Mouse (Mus musculus): Measurements from ENCODE around the gene Trio. TPM values are rescaled to one million over a fixed set of nuclear protein-coding genes. Genes with fewer than 3 reads are reported as not detected.

Trio gene
- polyA plus RNA-seq, 1 experiment from 2014 or later = 36.2 TPM

DNA sequence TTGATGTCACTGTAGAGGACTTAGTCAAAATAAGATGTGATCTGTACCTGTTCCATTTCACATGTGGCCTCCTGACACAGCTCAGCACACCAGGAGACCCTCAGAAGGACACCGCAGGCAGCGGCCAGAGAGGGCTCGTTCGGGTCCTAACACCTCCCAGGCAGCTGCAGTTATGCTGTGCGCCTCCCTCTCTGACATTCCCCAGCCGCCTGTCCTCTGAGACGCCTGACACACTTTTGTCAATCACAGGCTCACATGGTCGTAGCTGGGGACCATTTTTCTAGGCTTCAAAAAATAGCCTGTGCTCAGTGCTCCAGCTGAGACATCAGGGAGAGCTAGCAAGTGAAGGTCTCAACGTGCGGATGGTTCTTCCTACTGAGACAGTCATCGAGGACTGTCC, 70.0 kb downstream of the Trio start:
- WGBS = 37% methylated on average over 11 of the region's 11 CpGs

DNA sequence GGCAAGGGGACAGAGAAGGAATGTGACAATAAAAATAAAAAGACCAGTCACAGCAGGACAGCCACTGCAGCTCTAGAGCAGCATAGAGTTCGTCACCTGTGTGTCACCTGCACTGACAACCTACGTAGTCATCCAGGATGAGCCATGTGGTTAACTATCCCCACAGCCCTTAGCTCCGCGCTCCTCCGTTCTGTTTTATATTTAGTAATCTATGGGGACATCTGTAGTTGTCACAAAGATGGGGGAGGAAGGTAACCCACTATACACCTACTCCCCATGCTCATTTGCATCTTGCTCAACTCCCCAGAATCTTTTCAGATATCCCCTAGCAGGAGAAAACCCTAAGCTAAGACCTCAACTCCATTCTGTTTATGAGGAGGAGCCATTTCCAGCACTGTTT, 71.3 kb downstream of the Trio start:
- Histone ChIP-seq H3K27ac (replicated peaks) (no peak overlapping the region), H3K9ac (no peak overlapping the region), H3K9me3 (no peaks in the 10 kb centered on the region), H3K4me1 (replicated peaks) (peaks cover 62% of the 10 kb centered on the region), H3K36me3 (no peaks in the 10 kb centered on the region), H3K4me3 (no peak overlapping the region), H3K27me3 (no peaks in the 10 kb centered on the region), H3K4me2 (no peak overlapping the region)
- WGBS = 74% methylated on average over 5 of the region's 5 CpGs
- no peak for ATAC-seq (ENCODE audit: low FRiP score, low read depth)

More for the DNA sequence above, 70.0 kb downstream of the Trio start:
- Histone ChIP-seq H3K4me3 (no peak overlapping the region), H3K9me3 (no peaks in the 10 kb centered on the region), H3K9ac (no peak overlapping the region), H3K36me3 (no peaks in the 10 kb centered on the region), H3K27ac (replicated peaks) (0 out of 2 replicates have a peak overlapping the region, but pooled peaks have one; percentile 0), H3K4me2 (no peak overlapping the region), H3K4me1 (replicated peaks) (peaks cover 75% of the 10 kb centered on the region), H3K27me3 (no peaks in the 10 kb centered on the region)
- ATAC-seq (ENCODE audit: low FRiP score, low read depth) = no peak

- Histone ChIP-seq H3K36me3 (no peaks in the 10 kb centered on the region), H3K4me2 (no peak overlapping the region), H3K9ac (no peak overlapping the region), H3K27me3 (no peaks in the 10 kb centered on the region), H3K4me3 (no peak overlapping the region), H3K4me1 (replicated peaks) (peaks cover 56% of the 10 kb centered on the region), H3K9me3 (no peaks in the 10 kb centered on the region), H3K27ac (replicated peaks) (no peak overlapping the region)
- 79% methylated on average over 3 of the region's 3 CpGs for WGBS
- no peak for ATAC-seq (ENCODE audit: low FRiP score, low read depth)
Measured at GRCm38 (mm10) chr15:27953570-27953969, 72.1 kb downstream of the Trio start.

DNA sequence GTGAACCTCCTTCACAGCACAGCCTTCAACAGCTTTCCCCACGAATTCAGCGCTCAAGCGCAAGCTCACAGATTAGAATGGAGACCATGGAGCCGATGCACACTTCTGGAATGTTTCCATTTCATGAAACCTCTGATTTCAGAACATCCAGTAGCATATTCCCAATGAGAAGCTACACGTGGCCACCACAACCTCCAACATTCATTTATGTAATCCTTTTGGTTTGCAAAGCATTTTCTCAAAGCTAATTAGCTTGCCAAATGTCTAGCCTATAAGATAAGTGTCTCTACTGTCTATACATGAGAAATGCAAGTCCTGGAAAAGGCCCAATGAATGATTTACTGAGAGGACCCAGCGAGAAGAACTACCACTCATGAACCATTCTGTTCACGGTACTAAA, 74.5 kb downstream of the Trio start:
- ATAC-seq (ENCODE audit: low FRiP score, low read depth) = no peak

GRCm38 (mm10) chr15:27949196-27949595, 76.5 kb downstream of the Trio start:
- no peak overlapping the region for H3K27ac ChIP-seq (replicated peaks)
- H3K27me3 ChIP-seq = no peaks in the 10 kb centered on the region
- H3K4me3 ChIP-seq = no peak overlapping the region
- H3K9me3 ChIP-seq = no peaks in the 10 kb centered on the region
- no peak overlapping the region for H3K4me2 ChIP-seq
- H3K4me1 ChIP-seq (replicated peaks) = peaks cover 35% of the 10 kb centered on the region
- no peak overlapping the region for H3K9ac ChIP-seq
- no peaks in the 10 kb centered on the region for H3K36me3 ChIP-seq
- no peak for ATAC-seq (ENCODE audit: low FRiP score, low read depth)
- WGBS = 91% methylated on average over 9 of the region's 9 CpGs

More for the DNA sequence above, 74.5 kb downstream of the Trio start:
- 94% methylated on average over 7 of the region's 7 CpGs for WGBS
- H3K27me3 ChIP-seq = no peaks in the 10 kb centered on the region
- H3K27ac ChIP-seq (replicated peaks) = no peak overlapping the region
- H3K9me3 ChIP-seq = no peaks in the 10 kb centered on the region
- H3K4me1 ChIP-seq (replicated peaks) = peaks cover 35% of the 10 kb centered on the region
- no peak overlapping the region for H3K4me3 ChIP-seq
- H3K4me2 ChIP-seq = no peak overlapping the region
- no peaks in the 10 kb centered on the region for H3K36me3 ChIP-seq
- H3K9ac ChIP-seq = no peak overlapping the region

DNA sequence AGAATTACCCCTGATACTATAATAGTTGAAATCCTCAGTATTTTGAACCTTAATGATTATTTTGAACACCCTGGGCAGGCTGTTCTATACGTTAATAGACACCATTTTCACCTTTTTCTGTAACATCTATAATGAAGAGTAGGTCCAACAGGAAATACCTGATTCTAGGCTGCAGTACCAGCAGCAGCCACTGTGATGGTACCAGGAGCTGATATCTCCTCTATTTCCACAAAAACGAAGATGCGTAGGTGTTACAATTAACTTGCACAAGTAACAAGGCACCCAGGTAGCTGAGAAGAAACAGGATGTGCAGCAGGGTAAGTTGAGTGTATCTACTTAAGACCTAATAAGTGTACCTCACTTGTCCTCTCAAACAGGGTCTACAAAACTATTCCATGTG, 77.8 kb downstream of the Trio start:
- 94% methylated on average over 3 of the region's 3 CpGs for WGBS
- H3K36me3 ChIP-seq = no peaks in the 10 kb centered on the region
- H3K4me3 ChIP-seq = no peak overlapping the region
- H3K9me3 ChIP-seq = no peaks in the 10 kb centered on the region
- no peak overlapping the region for H3K27ac ChIP-seq (replicated peaks)
- no peaks in the 10 kb centered on the region for H3K27me3 ChIP-seq
- no peak overlapping the region for H3K4me2 ChIP-seq
- H3K4me1 ChIP-seq (replicated peaks) = peaks cover 45% of the 10 kb centered on the region
- ATAC-seq (ENCODE audit: low FRiP score, low read depth) = no peak
- no peak overlapping the region for H3K9ac ChIP-seq

GRCm38 (mm10) chr15:27945570-27945969, 80.1 kb downstream of the Trio start:
- no peak overlapping the region for H3K9ac ChIP-seq
- H3K36me3 ChIP-seq = no peaks in the 10 kb centered on the region
- no peak overlapping the region for H3K4me2 ChIP-seq
- H3K27me3 ChIP-seq = no peaks in the 10 kb centered on the region
- H3K4me1 ChIP-seq (replicated peaks) = peaks cover 58% of the 10 kb centered on the region
- H3K9me3 ChIP-seq = no peaks in the 10 kb centered on the region
- 0 out of 2 replicates have a peak overlapping the region, but pooled peaks have one; percentile 5 for H3K27ac ChIP-seq (replicated peaks)
- 61% methylated on average over 9 of the region's 9 CpGs for WGBS
- H3K4me3 ChIP-seq = no peak overlapping the region
- ATAC-seq (ENCODE audit: low FRiP score, low read depth) = no peak

GRCm38 (mm10) chr15:27944898-27945297, 80.8 kb downstream of the Trio start:
- Histone ChIP-seq H3K9me3 (no peaks in the 10 kb centered on the region), H3K4me1 (replicated peaks) (peaks cover 65% of the 10 kb centered on the region), H3K36me3 (no peaks in the 10 kb centered on the region), H3K27ac (replicated peaks) (no peak overlapping the region), H3K27me3 (no peaks in the 10 kb centered on the region), H3K4me2 (no peak overlapping the region), H3K4me3 (no peak overlapping the region), H3K9ac (no peak overlapping the region)
- 72% methylated on average over 11 of the region's 11 CpGs for WGBS
- no peak for ATAC-seq (ENCODE audit: low FRiP score, low read depth)

DNA sequence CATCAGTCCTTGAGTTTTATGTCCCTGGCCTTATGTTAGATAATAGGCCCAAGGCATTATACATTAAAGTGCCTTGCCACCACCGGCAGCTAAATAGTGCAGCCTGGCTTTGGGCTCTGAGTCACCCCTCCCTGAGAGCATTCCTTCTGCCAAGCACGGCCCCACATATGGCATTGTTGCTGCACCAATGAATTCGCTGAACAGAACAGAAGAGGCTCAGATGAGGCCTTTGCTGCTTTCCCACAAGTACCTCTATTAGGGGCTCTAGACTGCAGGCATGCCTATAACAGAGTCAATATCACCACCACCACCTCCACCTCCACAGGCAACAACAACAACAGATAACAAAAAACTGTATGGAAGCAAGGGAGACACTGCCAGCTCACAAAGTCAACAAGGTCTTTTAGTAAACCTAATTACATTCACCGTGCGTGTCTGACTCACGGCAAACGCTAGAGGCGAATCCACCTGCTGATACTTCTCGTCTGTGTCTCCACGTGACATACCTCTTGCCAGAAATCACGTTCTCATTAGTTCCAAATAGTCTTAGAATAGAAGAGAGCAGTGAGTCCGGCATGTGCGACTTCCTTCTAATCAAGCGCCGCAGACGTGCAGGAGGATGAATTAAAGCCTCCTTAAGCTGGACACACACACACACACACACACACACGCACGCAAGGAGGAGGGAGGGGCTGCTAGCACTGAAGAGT, 82.0 kb downstream of the Trio start:
- Histone ChIP-seq H3K27me3 (no peaks in the 10 kb centered on the region), H3K27ac (replicated peaks) (peak overlapping the region; percentile 71), H3K36me3 (no peaks in the 10 kb centered on the region), H3K4me2 (peak overlapping the region; percentile 38), H3K4me3 (no peak overlapping the region), H3K9ac (no peak overlapping the region), H3K4me1 (replicated peaks) (peaks cover 74% of the 10 kb centered on the region), H3K9me3 (no peaks in the 10 kb centered on the region)
- 17% methylated on average over 18 of the region's 18 CpGs for WGBS
- ATAC-seq (ENCODE audit: low FRiP score, low read depth) = peak; percentile 74

GRCm38 (mm10) chr15:27942148-27942847, 83.3 kb downstream of the Trio start:
- no peaks in the 10 kb centered on the region for H3K36me3 ChIP-seq
- H3K4me3 ChIP-seq = no peak overlapping the region
- H3K27ac ChIP-seq (replicated peaks) = no peak overlapping the region
- no peak for ATAC-seq (ENCODE audit: low FRiP score, low read depth)
- H3K4me1 ChIP-seq (replicated peaks) = peaks cover 87% of the 10 kb centered on the region
- H3K9me3 ChIP-seq = no peaks in the 10 kb centered on the region
- H3K27me3 ChIP-seq = no peaks in the 10 kb centered on the region
- WGBS = 67% methylated on average over 11 of the region's 11 CpGs
- no peak overlapping the region for H3K9ac ChIP-seq
- no peak overlapping the region for H3K4me2 ChIP-seq

- H3K4me2 ChIP-seq = no peak overlapping the region
- H3K4me1 ChIP-seq (replicated peaks) = peaks cover 95% of the 10 kb centered on the region
- no peak for ATAC-seq (ENCODE audit: low FRiP score, low read depth)
- H3K36me3 ChIP-seq = no peaks in the 10 kb centered on the region
- no peak overlapping the region for H3K27ac ChIP-seq (replicated peaks)
- H3K4me3 ChIP-seq = no peak overlapping the region
- no peak overlapping the region for H3K9ac ChIP-seq
- no peaks in the 10 kb centered on the region for H3K27me3 ChIP-seq
- no peaks in the 10 kb centered on the region for H3K9me3 ChIP-seq
- WGBS = 74% methylated on average over 8 of the region's 8 CpGs
Measured at GRCm38 (mm10) chr15:27941441-27941840, 84.2 kb downstream of the Trio start.

DNA sequence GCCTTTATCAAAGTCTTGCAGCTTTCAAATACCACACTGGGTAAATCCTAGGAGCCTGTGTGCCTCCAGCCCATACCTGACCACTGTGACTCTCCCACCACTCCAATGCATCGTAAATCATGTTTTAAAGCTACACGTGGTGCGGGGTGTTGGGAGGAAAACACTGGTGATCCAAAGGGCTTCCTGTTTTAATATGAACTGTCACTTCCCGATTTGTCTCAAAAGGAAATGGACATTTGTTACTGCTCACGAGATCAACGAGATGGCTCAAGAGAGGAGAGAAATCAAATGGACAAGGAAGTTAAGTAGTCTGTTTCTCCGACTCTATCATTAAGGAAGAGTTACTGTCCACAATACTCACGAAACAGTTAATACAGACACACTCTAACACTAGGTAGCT, 84.6 kb downstream of the Trio start:
- WGBS = 75% methylated on average over 8 of the region's 8 CpGs
- H3K9me3 ChIP-seq = no peaks in the 10 kb centered on the region
- ATAC-seq (ENCODE audit: low FRiP score, low read depth) = no peak
- H3K27me3 ChIP-seq = no peaks in the 10 kb centered on the region
- H3K27ac ChIP-seq (replicated peaks) = no peak overlapping the region
- H3K9ac ChIP-seq = no peak overlapping the region
- no peak overlapping the region for H3K4me3 ChIP-seq
- no peak overlapping the region for H3K4me2 ChIP-seq
- peaks cover 96% of the 10 kb centered on the region for H3K4me1 ChIP-seq (replicated peaks)
- no peaks in the 10 kb centered on the region for H3K36me3 ChIP-seq

All from hindbrain, embryonic 15.5 days (tissue).